Comparison of ENCODE assay signal across 20 mouse cellular contexts in the genomic region with DNA sequence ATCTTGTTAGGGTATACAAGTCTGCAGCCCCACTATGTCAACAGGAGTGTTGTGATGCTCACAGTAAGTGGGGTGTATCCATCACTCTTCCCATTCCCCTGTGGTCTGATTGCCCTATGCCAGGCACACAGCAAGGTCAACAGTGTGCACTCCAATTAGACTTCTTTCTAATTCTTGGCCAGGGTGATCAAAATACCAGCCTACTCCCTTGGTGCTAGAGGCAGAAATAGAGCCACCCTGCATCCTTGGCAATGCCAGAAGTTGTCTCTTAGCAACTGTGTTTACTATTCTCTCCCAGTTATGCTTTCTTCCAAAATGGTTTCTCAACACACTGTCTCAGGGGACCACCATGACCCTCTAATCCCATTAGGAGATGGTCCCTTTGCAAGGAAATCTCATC.
DNase-seq lines count a peak whose midpoint lies in the region; ATAC-seq lines count a peak whose summit lies in the region.
"Had no signal": no experiment of that assay in that cellular context is flagged by ENCODE, and none has a peak within 500 bp of the region (broad histone marks: within the 10 kb centered on the region; RNA-seq: fewer than 3 reads in every experiment).

No protein-coding gene starts in this region.

- H3K9me3 ChIP-seq in hindbrain, embryonic 15.5 days = no peaks in the 10 kb centered on the region
- no peaks in the 10 kb centered on the region for H3K9me3 ChIP-seq in hindbrain, embryonic 10.5 days
- H3K9me3 ChIP-seq in hindbrain, embryonic 16.5 days (ENCODE audit: control insufficient read depth, low read length) = no peaks in the 10 kb centered on the region
- H3K9me3 ChIP-seq: embryonic facial prominence, embryonic 13.5 days; forebrain, embryonic 13.5 days; heart, embryonic 15.5 days; intestine, embryonic 15.5 days had no signal

- ATAC-seq in frontal cortex, adult (ENCODE audit: low TSS enrichment) = peak; percentile 62
- peak; percentile 59; the same call in 1 of the 2 replicates for ATAC-seq in hindbrain, embryonic 15.5 days (ENCODE audit: low FRiP score, low read depth)
- peak; percentile 80 for ATAC-seq in hindbrain, embryonic 16.5 days
- ATAC-seq: forebrain, embryonic 13.5 days; intestine, embryonic 15.5 days had no signal

- no peak overlapping the region for H3K4me3 ChIP-seq in hindbrain, embryonic 15.5 days
- H3K4me3 ChIP-seq in hindbrain, embryonic 10.5 days = no peak overlapping the region
- H3K4me3 ChIP-seq in hindbrain, embryonic 16.5 days (ENCODE audit: low read length) = no peak overlapping the region
- H3K4me3 ChIP-seq: embryonic facial prominence, embryonic 13.5 days; forebrain, embryonic 13.5 days; heart, adult 2 months; heart, embryonic 15.5 days; intestine, embryonic 15.5 days had no signal

- no peak overlapping the region for H3K27ac ChIP-seq in hindbrain, embryonic 15.5 days (replicated peaks)
- H3K27ac ChIP-seq in hindbrain, embryonic 10.5 days = no peak overlapping the region
- H3K27ac ChIP-seq in hindbrain, embryonic 16.5 days (ENCODE audit: low read depth, low read length) = no peak overlapping the region
- H3K27ac ChIP-seq: embryonic facial prominence, embryonic 13.5 days; forebrain, embryonic 13.5 days; heart, adult 2 months; heart, embryonic 15.5 days; intestine, embryonic 15.5 days had no signal

- intact Hi-C loops in left cerebral cortex, postnatal 4 days (cut with DNase I) = no loop called here
- intact Hi-C loops in left cerebral cortex, postnatal 36 days (cut with DNase I) = no loop called here

- no peak overlapping the region for H3K9ac ChIP-seq in hindbrain, embryonic 15.5 days
- H3K9ac ChIP-seq in hindbrain, embryonic 16.5 days (ENCODE audit: low read depth, low read length) = no peak overlapping the region
- H3K9ac ChIP-seq: embryonic facial prominence, embryonic 13.5 days; forebrain, embryonic 13.5 days; heart, embryonic 15.5 days; intestine, embryonic 15.5 days had no signal

- H3K27me3 ChIP-seq in hindbrain, embryonic 15.5 days = no peaks in the 10 kb centered on the region
- no peaks in the 10 kb centered on the region for H3K27me3 ChIP-seq in hindbrain, embryonic 10.5 days (ENCODE audit: insufficient read depth, poor library complexity, severe bottlenecking)
- H3K27me3 ChIP-seq in hindbrain, embryonic 16.5 days (replicated peaks; ENCODE audit: control insufficient read depth, insufficient read depth, low read length) = no peaks in the 10 kb centered on the region
- H3K27me3 ChIP-seq: embryonic facial prominence, embryonic 13.5 days; forebrain, embryonic 13.5 days; heart, embryonic 15.5 days; intestine, embryonic 15.5 days had no signal

- H3K4me2 ChIP-seq in hindbrain, embryonic 15.5 days = no peak overlapping the region
- no peak overlapping the region for H3K4me2 ChIP-seq in hindbrain, embryonic 16.5 days (ENCODE audit: low read length)
- H3K4me2 ChIP-seq: embryonic facial prominence, embryonic 13.5 days; forebrain, embryonic 13.5 days; heart, embryonic 11.5 days; heart, embryonic 15.5 days; intestine, embryonic 15.5 days had no signal

- no peak for DNase-seq in frontal cortex, postnatal 25 days (ENCODE audit: low spot score in 2 of 2)
- no peak for DNase-seq in hindbrain, embryonic 10.5 days (ENCODE audit: low spot score)
- DNase-seq in left cerebral cortex, postnatal 4 days = peak; percentile 11
- no peak for DNase-seq in left cerebral cortex, postnatal 36 days (ENCODE audit: low spot score in 2 of 2)
- no peak for DNase-seq in testis, postnatal 14 days (ENCODE audit: low spot score)
- DNase-seq: adrenal gland, postnatal 10 days; cerebellum, adult 11-12 months; cerebellum, adult 9-11 months; cerebellum, postnatal 36 days; gastrocnemius, postnatal 10 days; heart, adult 2 months; heart, postnatal 14 days had no signal

- no peaks in the 10 kb centered on the region for H3K4me1 ChIP-seq in hindbrain, embryonic 15.5 days (replicated peaks)
- peaks cover 8% of the 10 kb centered on the region; the same call in 1 of the 2 replicates for H3K4me1 ChIP-seq in hindbrain, embryonic 10.5 days (replicated peaks)
- no peaks in the 10 kb centered on the region for H3K4me1 ChIP-seq in hindbrain, embryonic 16.5 days (ENCODE audit: control insufficient read depth, insufficient read depth, low read depth, low read length)
- H3K4me1 ChIP-seq: forebrain, embryonic 13.5 days; heart, embryonic 15.5 days; intestine, embryonic 15.5 days had no signal

- no peaks in the 10 kb centered on the region for H3K36me3 ChIP-seq in hindbrain, embryonic 15.5 days
- H3K36me3 ChIP-seq in hindbrain, embryonic 10.5 days = no peaks in the 10 kb centered on the region
- H3K36me3 ChIP-seq in hindbrain, embryonic 16.5 days (ENCODE audit: control insufficient read depth, insufficient read depth, low read length) = no peaks in the 10 kb centered on the region
- H3K36me3 ChIP-seq: embryonic facial prominence, embryonic 13.5 days; heart, embryonic 15.5 days; intestine, embryonic 15.5 days had no signal
